Mouse (Mus musculus) lung, adult 2 months (tissue): ENCODE measurements around the gene Sdk1.

Source experiments
- CTCF ChIP-seq: fragments of 200-500 bp; IDR thresholded peaks from 2 replicates; pipeline ENCODE4 v1.5.1; 2011; ENCODE audit warnings: mild to moderate bottlenecking, low read length, control low read depth; ENCODE audit not compliant: insufficient read depth
- POLR2A ChIP-seq: fragments of 200-500 bp; IDR thresholded peaks from 2 replicates; pipeline ENCODE4 v1.6.1; 2011; ENCODE audit warnings: low read depth, mild to moderate bottlenecking, control low read depth, low read length, borderline replicate concordance; ENCODE audit errors: extremely low read depth

- TF ChIP-seq CTCF: no peak
- no peak for TF ChIP-seq POLR2A
These were observed 971.0 kb downstream of the Sdk1 start for GRCm38 (mm10) chr5:142212252-142212651.
